Mouse (Mus musculus) kidney, adult 9 months (tissue): ENCODE data around the gene Vmn2r49.
"Not testable (repeated sequence)": the region's sequence is repeated elsewhere in the genome, so short reads cannot be mapped to it uniquely, and the experiment has no call there.

Experiments used
- DNase-seq: peaks from one replicate; pipeline ENCODE4 v3.0.0; 2022

Vmn2r49 gene

GRCm38 (mm10) chr7:9992157-9992556 lies at the start of gene Vmn2r49:
TSS of gene Vmn2r49 (minus strand) at chr7:9992257.
- DNase-seq, result not testable (repeated sequence)

- not testable (repeated sequence) for DNase-seq
Observed at GRCm38 (mm10) chr7:9953485-9953884, 38.6 kb downstream of the Vmn2r49 start, which contains the start of gene Vmn2r48. TSS of gene Vmn2r48 (minus strand) at chr7:9953585.
